Mouse (Mus musculus) C2C12 (cell line): ENCODE results near the gene Fanci.

Source experiments
- CTCF ChIP-seq: IDR thresholded peaks from one replicate; pipeline ENCODE4 v1.5.1; 2011; ENCODE audit not compliant: control insufficient read depth, insufficient read depth, insufficient read length
- FOSL1 ChIP-seq: IDR thresholded peaks from one replicate; pipeline ENCODE4 v1.8.0; 2011; ENCODE audit warnings: mild to moderate bottlenecking, low read length; ENCODE audit not compliant: poor library complexity, insufficient read depth, severe bottlenecking
- MAX ChIP-seq: IDR thresholded peaks from one replicate; pipeline ENCODE4 v1.6.1; 2011; ENCODE audit warnings: mild to moderate bottlenecking, control low read depth
- MYOD1 ChIP-seq: IDR thresholded peaks from one replicate; pipeline ENCODE4 v1.6.1; 2011; ENCODE audit warnings: low read depth; ENCODE audit not compliant: control insufficient read depth, insufficient read length
- MYOG ChIP-seq: IDR thresholded peaks from one replicate; pipeline ENCODE4 v1.6.1; 2011; ENCODE audit not compliant: control insufficient read depth, insufficient read length; ENCODE audit errors: extremely low read depth
- USF1 ChIP-seq: IDR thresholded peaks from one replicate; pipeline ENCODE4 v1.6.1; 2011; ENCODE audit warnings: low read depth, mild to moderate bottlenecking, control low read depth, moderate library complexity

DNA sequence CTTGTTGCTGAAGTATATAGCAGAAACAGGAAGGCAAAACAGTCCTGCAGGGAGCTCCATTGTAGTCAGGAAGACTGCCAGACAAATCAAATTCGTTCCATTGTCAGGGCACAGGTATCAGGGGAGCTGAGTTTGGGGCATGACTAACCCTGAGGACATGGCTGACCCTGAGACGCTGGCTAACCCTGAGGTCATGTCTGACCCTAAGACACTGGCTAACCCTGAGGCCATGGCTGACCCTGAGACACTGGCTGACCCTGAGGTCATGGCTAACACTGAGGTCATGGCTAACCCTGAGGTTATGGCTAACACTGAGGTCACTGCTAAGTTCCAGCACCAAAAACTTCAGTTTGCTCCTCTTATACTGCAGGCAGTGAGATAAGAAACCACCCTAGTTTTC lies 48.3 kb downstream of the Fanci start:
- TF ChIP-seq MYOD1 (no peak), CTCF (no peak), MYOG (no peak), MAX (no peak), USF1 (no peak), FOSL1 (no peak)
